Mouse (Mus musculus) retina, adult 2 months (tissue): Measurements from ENCODE around the gene Dpm2.

Source experiments
- DNase-seq: peaks from one replicate; pipeline ENCODE4 v3.0.0-alpha.2; 2012; ENCODE audit warnings: low read depth, low spot score

Gene Dpm2

GRCm38 (mm10) chr2:32582830-32583799 is 12.5 kb downstream of the Dpm2 start:
- DNase-seq = no peak

- no peak for DNase-seq
Measured at GRCm38 (mm10) chr2:32585149-32585714, 14.6 kb downstream of the Dpm2 start.

GRCm38 (mm10) chr2:32586871-32587351 is 16.3 kb downstream of the Dpm2 start, which contains the start of gene St6galnac4:
TSS of gene St6galnac4 (plus strand) at chr2:32587095.
- no peak for DNase-seq

GRCm38 (mm10) chr2:32587731-32588321 is 17.2 kb downstream of the Dpm2 start:
- no peak for DNase-seq

GRCm38 (mm10) chr2:32589213-32589795 is 18.6 kb downstream of the Dpm2 start:
- DNase-seq = no peak

GRCm38 (mm10) chr2:32590224-32590623 is 19.6 kb downstream of the Dpm2 start:
- no peak for DNase-seq

- no peak for DNase-seq
Measured at GRCm38 (mm10) chr2:32591249-32591648, 20.6 kb downstream of the Dpm2 start.

- DNase-seq = no peak
Measured at GRCm38 (mm10) chr2:32596725-32597124, 26.1 kb downstream of the Dpm2 start.

GRCm38 (mm10) chr2:32597248-32597647 is 26.6 kb downstream of the Dpm2 start:
- no peak for DNase-seq

GRCm38 (mm10) chr2:32597699-32598098 is 27.0 kb downstream of the Dpm2 start:
- DNase-seq = no peak

- no peak for DNase-seq
Measured at GRCm38 (mm10) chr2:32598506-32598905, 27.8 kb downstream of the Dpm2 start.

GRCm38 (mm10) chr2:32599409-32599808 is 28.8 kb downstream of the Dpm2 start, which contains the start of gene St6galnac6:
TSS of gene St6galnac6 (plus strand) at chr2:32599709.
- no peak for DNase-seq

GRCm38 (mm10) chr2:32601417-32602065 is 30.9 kb downstream of the Dpm2 start:
- no peak for DNase-seq

- no peak for DNase-seq
Measured at GRCm38 (mm10) chr2:32602600-32603054, 32.0 kb downstream of the Dpm2 start.

GRCm38 (mm10) chr2:32604631-32605030 is 34.0 kb downstream of the Dpm2 start:
- no peak for DNase-seq

- DNase-seq = no peak
Measured at GRCm38 (mm10) chr2:32606161-32607142, 35.8 kb downstream of the Dpm2 start.

- DNase-seq = no peak
Measured at GRCm38 (mm10) chr2:32607262-32607947, 36.7 kb downstream of the Dpm2 start.

- no peak for DNase-seq
Measured at GRCm38 (mm10) chr2:32608141-32608777, 37.6 kb downstream of the Dpm2 start.
